Mouse (Mus musculus): Measurements from ENCODE around the gene BC016579. TPM values are rescaled to one million over a fixed set of nuclear protein-coding genes. Genes with fewer than 3 reads are reported as not detected.

Gene BC016579
- polyA plus RNA-seq, 1 experiment from 2014 or later = 0.11 TPM

DNA sequence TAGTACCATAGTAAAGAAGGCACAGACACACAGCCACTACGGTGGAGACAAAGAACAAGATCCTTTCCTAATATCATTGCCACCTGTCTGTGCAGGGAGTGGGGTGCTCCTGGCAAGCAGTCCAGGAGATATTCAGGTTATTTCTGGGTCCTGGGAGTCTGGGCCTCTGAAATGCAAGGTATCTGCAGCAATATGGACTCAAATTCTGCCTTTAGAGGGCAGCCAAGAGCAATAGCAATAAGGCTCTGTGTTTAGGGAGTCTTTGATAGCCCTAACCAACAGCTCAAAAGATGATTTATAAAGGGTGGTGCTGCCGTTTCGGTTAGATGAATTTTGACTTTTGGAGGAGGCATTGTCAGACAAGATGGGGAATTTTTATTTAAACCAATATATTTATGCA is 44.6 kb downstream of the BC016579 start:
- Histone ChIP-seq H3K4me1 (no peaks in the 10 kb centered on the region), H3K27ac (no peak overlapping the region), H3K36me3 (no peaks in the 10 kb centered on the region), H3K27me3 (replicated peaks) (no peaks in the 10 kb centered on the region), H3K9ac (no peak overlapping the region), H3K4me2 (replicated peaks) (no peak overlapping the region), H3K9me3 (no peaks in the 10 kb centered on the region), H3K4me3 (no peak overlapping the region)
- WGBS = 77% methylated on average over 3 of the region's 3 CpGs
- ATAC-seq (ENCODE audit: low FRiP score, low read depth) = no peak

DNA sequence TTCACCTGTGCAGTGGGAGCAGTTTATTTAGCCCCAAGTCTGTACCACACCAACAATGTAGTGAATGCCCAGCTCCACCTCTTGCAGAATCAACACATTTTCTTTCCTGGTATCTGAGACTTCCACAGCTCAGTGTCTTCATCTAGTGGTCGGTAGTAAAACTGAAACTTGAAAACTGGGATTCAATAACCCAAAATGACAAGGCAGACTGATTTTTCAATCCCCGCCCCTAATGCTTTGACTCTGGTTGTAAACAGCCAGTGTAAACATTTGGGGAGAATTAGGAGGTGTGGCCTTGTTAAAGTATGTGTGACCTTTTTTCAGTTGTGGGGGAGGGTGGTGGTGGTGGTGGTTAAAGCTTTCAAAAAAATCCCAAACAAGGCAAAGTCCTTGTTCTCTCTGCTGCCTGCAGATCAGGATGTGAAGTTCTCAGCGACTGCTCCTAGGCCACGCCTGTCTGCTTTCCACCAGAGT is 45.4 kb downstream of the BC016579 start:
- Histone ChIP-seq H3K4me3 (no peak overlapping the region), H3K27ac (no peak overlapping the region), H3K4me2 (replicated peaks) (no peak overlapping the region), H3K9me3 (no peaks in the 10 kb centered on the region), H3K36me3 (no peaks in the 10 kb centered on the region), H3K27me3 (replicated peaks) (no peaks in the 10 kb centered on the region), H3K4me1 (no peaks in the 10 kb centered on the region), H3K9ac (no peak overlapping the region)
- no peak for ATAC-seq (ENCODE audit: low FRiP score, low read depth)
- WGBS = 54% methylated on average over 4 of the region's 4 CpGs

DNA sequence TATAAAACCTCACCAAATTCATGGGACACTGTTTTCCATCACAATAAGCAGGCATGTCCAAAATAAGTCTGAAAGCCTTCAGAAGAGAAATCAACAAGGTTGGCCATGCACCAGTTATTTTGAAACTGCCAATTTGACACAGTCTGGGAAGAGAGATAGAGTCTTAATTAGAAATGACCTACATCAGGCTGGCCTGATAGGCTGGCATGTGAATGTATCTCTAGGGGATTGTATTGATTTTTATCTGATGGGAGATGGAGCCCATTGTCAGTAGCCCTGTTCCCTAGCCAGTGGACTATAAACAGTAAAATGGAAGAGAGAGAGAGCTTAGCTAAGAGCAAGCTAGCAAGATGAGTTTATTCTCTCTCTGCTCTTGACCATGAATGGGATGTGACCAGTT is 58.4 kb downstream of the BC016579 start:
- ATAC-seq (ENCODE audit: low FRiP score, low read depth) = no peak
- Histone ChIP-seq H3K4me3 (no peak overlapping the region), H3K9ac (no peak overlapping the region), H3K4me1 (no peaks in the 10 kb centered on the region), H3K27me3 (replicated peaks) (no peaks in the 10 kb centered on the region), H3K9me3 (no peaks in the 10 kb centered on the region), H3K4me2 (replicated peaks) (no peak overlapping the region), H3K27ac (no peak overlapping the region), H3K36me3 (no peaks in the 10 kb centered on the region)

DNA sequence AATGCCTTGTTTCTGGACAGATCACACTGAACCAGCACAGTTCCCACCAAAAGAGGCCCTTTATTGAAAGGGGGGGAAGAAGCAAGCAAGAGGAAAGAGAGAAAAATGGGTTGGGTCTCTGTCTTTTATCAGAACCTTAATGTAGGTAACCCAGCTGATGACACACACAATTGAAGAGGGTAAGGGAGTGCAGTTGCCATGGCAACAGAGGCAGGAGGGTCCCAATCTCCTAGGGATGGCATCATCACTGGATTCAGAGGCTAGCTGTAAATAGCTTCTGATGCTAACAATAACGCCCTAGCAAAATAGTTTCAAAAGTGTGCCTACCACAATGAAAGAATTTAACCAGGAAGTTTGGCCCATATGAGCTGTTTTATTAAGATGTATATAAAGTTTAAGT is 60.2 kb downstream of the BC016579 start:
- ATAC-seq (ENCODE audit: low FRiP score, low read depth) = no peak
- 49% methylated on average over 1 of the region's 1 CpGs for WGBS
- H3K4me2 ChIP-seq (replicated peaks) = no peak overlapping the region
- H3K4me1 ChIP-seq = no peaks in the 10 kb centered on the region
- no peaks in the 10 kb centered on the region for H3K9me3 ChIP-seq
- H3K4me3 ChIP-seq = no peak overlapping the region
- H3K9ac ChIP-seq = no peak overlapping the region
- H3K36me3 ChIP-seq = no peaks in the 10 kb centered on the region
- no peak overlapping the region for H3K27ac ChIP-seq
- no peaks in the 10 kb centered on the region for H3K27me3 ChIP-seq (replicated peaks)

DNA sequence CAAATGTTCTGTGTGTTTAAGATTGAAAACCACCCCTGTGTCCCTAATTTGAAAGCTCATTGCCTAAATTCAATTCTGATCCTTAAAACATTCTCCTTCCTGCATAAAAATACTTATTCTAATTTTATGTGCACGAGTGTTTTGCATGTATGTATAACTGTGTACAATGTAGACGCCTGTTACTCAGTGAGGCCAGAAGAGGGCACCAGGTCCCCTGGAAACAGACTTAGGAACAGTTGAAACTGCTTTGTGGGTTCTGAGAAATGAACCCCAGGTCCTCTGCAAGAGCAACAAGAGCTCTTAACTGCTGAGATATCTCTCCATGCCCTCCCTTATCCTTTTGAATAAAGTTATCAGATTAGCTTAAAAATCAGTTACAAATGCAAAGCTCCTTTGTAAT is 71.4 kb downstream of the BC016579 start:
- WGBS = 36% methylated on average over 2 of the region's 2 CpGs
- Histone ChIP-seq H3K4me3 (no peak overlapping the region), H3K27me3 (replicated peaks) (no peaks in the 10 kb centered on the region), H3K9ac (no peak overlapping the region), H3K4me1 (no peaks in the 10 kb centered on the region), H3K4me2 (replicated peaks) (no peak overlapping the region), H3K36me3 (no peaks in the 10 kb centered on the region), H3K27ac (no peak overlapping the region), H3K9me3 (no peaks in the 10 kb centered on the region)
- no peak for ATAC-seq (ENCODE audit: low FRiP score, low read depth)

DNA sequence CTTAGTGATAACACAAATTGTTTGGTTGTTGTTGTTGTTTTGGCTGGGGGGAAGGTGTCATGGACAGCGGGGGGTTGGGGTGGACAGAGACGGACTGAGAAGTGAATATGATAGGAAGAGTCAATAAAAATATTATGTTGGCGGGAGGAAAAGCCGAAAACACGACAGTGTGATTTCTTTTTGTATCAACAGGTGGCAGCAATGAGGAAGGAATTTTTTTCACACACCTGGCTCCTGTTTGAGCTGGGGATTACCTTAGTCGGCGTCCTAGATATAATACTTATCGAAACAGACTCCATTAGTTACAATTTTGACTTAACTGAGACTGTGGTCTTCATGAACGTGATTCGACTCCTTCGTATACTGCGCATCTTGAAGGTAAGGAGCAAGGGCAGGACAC is 74.0 kb downstream of the BC016579 start:
- Histone ChIP-seq H3K9ac (no peak overlapping the region), H3K9me3 (no peaks in the 10 kb centered on the region), H3K4me3 (no peak overlapping the region), H3K27me3 (replicated peaks) (no peaks in the 10 kb centered on the region), H3K4me1 (no peaks in the 10 kb centered on the region), H3K27ac (no peak overlapping the region), H3K36me3 (no peaks in the 10 kb centered on the region), H3K4me2 (replicated peaks) (no peak overlapping the region)
- 70% methylated on average over 12 of the region's 12 CpGs for WGBS
- ATAC-seq (ENCODE audit: low FRiP score, low read depth) = no peak

Other genes starting within 250 kb of the BC016579 start
- gene Cd200, start 245.0 kb downstream of the BC016579 start, polyA plus RNA-seq (2016; fragmentation: Nextera tagmentation; extraction: Ambion mirVana) = 102 and 104 TPM in 2 replicates
- not detected in 2 replicates for gene Gm609, start 161.1 kb downstream of the BC016579 start, polyA plus RNA-seq (2016; fragmentation: Nextera tagmentation; extraction: Ambion mirVana)
- gene Gm17783, start 122.0 kb downstream of the BC016579 start, polyA plus RNA-seq (2016; fragmentation: Nextera tagmentation; extraction: Ambion mirVana) = not detected in 2 replicates
- not detected in 2 replicates for gene Slc9c1, start 118.8 kb downstream of the BC016579 start, polyA plus RNA-seq (2016; fragmentation: Nextera tagmentation; extraction: Ambion mirVana)
- gene Gcsam, start 43.7 kb downstream of the BC016579 start, polyA plus RNA-seq (2016; fragmentation: Nextera tagmentation; extraction: Ambion mirVana) = 0.20 TPM in 1 of 2 replicates, not detected in the other
- gene Tmprss7, start 39.6 kb upstream of the BC016579 start, polyA plus RNA-seq (2016; fragmentation: Nextera tagmentation; extraction: Ambion mirVana) = 0.66 and 0.77 TPM in 2 replicates
- 584 and 621 TPM in 2 replicates for gene Tagln3, start 70.5 kb upstream of the BC016579 start, polyA plus RNA-seq (2016; fragmentation: Nextera tagmentation; extraction: Ambion mirVana)
- gene Abhd10, start 88.9 kb upstream of the BC016579 start, polyA plus RNA-seq (2016; fragmentation: Nextera tagmentation; extraction: Ambion mirVana) = 47.0 and 47.4 TPM in 2 replicates

Measured in neural tube, embryonic 12.5 days (tissue).